Mouse (Mus musculus): Measurements from ENCODE around the gene Slco3a1.

Slco3a1 gene

GRCm38 (mm10) chr7:74527689-74528088 is 26.9 kb downstream of the Slco3a1 start:
- no peak for DNase-seq

- no peak for DNase-seq
These were observed 28.6 kb downstream of the Slco3a1 start for GRCm38 (mm10) chr7:74526030-74526429.

- peak; percentile 41 to 63 for DNase-seq
These were observed 29.0 kb downstream of the Slco3a1 start for GRCm38 (mm10) chr7:74525586-74525985.

- peak in 1 of 2 experiments; percentile 10 for DNase-seq
These were observed 30.2 kb downstream of the Slco3a1 start for GRCm38 (mm10) chr7:74524188-74524971.

- DNase-seq = peak in 1 of 2 experiments; percentile 7
These were observed 31.5 kb downstream of the Slco3a1 start for GRCm38 (mm10) chr7:74523086-74523485.

- peak; percentile 27 to 52 for DNase-seq
These were observed 32.3 kb downstream of the Slco3a1 start for GRCm38 (mm10) chr7:74522260-74522659.

GRCm38 (mm10) chr7:74519386-74519785 is 35.2 kb downstream of the Slco3a1 start:
- no peak for DNase-seq

- peak in 1 of 2 experiments; percentile 29 for DNase-seq
These were observed 35.8 kb downstream of the Slco3a1 start for GRCm38 (mm10) chr7:74518776-74519175.

- DNase-seq = peak; percentile 65 to 73
These were observed 36.3 kb downstream of the Slco3a1 start for GRCm38 (mm10) chr7:74518255-74518654.

GRCm38 (mm10) chr7:74510676-74511075 is 43.9 kb downstream of the Slco3a1 start:
- no peak for DNase-seq

GRCm38 (mm10) chr7:74508205-74508604 is 46.4 kb downstream of the Slco3a1 start:
- DNase-seq = no peak

- DNase-seq = no peak
These were observed 47.7 kb downstream of the Slco3a1 start for GRCm38 (mm10) chr7:74506856-74507255.

- DNase-seq = peak; percentile 42 to 52
These were observed 48.9 kb downstream of the Slco3a1 start for GRCm38 (mm10) chr7:74505635-74506034.

GRCm38 (mm10) chr7:74501187-74501586 is 53.4 kb downstream of the Slco3a1 start:
- no peak for DNase-seq

GRCm38 (mm10) chr7:74499470-74499869 is 55.1 kb downstream of the Slco3a1 start:
- DNase-seq = peak in 1 of 2 experiments; percentile 48

- DNase-seq = no peak
These were observed 56.2 kb downstream of the Slco3a1 start for GRCm38 (mm10) chr7:74498266-74498980.

GRCm38 (mm10) chr7:74497203-74497602 is 57.4 kb downstream of the Slco3a1 start:
- no peak for DNase-seq

GRCm38 (mm10) chr7:74495451-74495850 is 59.1 kb downstream of the Slco3a1 start:
- DNase-seq = no peak

GRCm38 (mm10) chr7:74493775-74494174 is 60.8 kb downstream of the Slco3a1 start:
- DNase-seq = no peak

- DNase-seq = peak in 1 of 2 experiments; percentile 26
These were observed 62.8 kb downstream of the Slco3a1 start for GRCm38 (mm10) chr7:74491683-74492355.

GRCm38 (mm10) chr7:74488141-74488540 is 66.4 kb downstream of the Slco3a1 start:
- DNase-seq = no peak

GRCm38 (mm10) chr7:74487727-74488126 is 66.9 kb downstream of the Slco3a1 start:
- peak; percentile 42 to 53 for DNase-seq

GRCm38 (mm10) chr7:74486083-74486482 is 68.5 kb downstream of the Slco3a1 start:
- no peak for DNase-seq
